Mouse (Mus musculus) cerebellum, adult 2 months (tissue): ENCODE measurements around the gene Cox8b.

Experiments
- CTCF ChIP-seq: fragments of 200-500 bp; IDR thresholded peaks from 2 replicates; pipeline ENCODE4 v1.5.1; 2011; ENCODE audit warnings: low read depth, mild to moderate bottlenecking, control low read depth, low read length, moderate library complexity, borderline replicate concordance; ENCODE audit not compliant: insufficient read depth
- POLR2A ChIP-seq: fragments of 200-500 bp; IDR thresholded peaks from 2 replicates; pipeline ENCODE4 v1.6.1; 2011; ENCODE audit warnings: low read length, control low read depth, borderline replicate concordance; ENCODE audit not compliant: insufficient read depth

DNA sequence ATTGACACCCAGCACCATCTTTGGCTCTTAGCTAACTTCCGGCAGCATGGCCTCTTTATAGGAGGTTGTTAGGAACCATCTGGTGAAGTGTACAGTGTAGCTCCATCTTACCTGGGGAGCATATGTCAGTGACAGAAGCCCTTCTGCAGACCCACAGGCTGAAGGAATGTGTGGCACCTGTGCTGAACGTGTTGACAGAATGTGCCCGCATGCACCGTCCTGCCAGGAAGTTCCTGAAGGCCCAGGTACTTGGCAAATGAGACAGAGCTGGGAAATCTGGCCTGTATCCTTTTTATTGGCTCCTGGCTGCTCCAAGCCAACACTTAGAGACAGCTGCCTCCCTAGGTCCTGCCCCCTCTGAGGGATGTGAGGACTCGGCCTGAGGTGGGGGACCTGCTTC is 39.5 kb downstream of the Cox8b start:
- TF ChIP-seq POLR2A, result no peak
- TF ChIP-seq CTCF, result no peak
